Mouse (Mus musculus) kidney, adult 10 weeks (tissue): Measurements from ENCODE around the gene Kdf1. TPM values are rescaled to one million over a fixed set of nuclear protein-coding genes. Genes with fewer than 3 reads are reported as not detected.

Source experiments
- polyA plus RNA-seq: library from polyadenylated mRNA; stranded (reverse); fragments of 350-450 nt; fragmentation: Illumina TruSeq; extraction: RNeasy Lipid Tissue Mini Kit (QIAGEN cat#74804); gene quantifications from one replicate; pipeline ENCODE4 v1.2.3, GENCODE M21; 2014; ENCODE audit warnings: low read depth, low replicate concordance

Gene Kdf1
- polyA plus RNA-seq, result 1.1 TPM

GRCm38 (mm10) chr4:133518601-133519368 is at the start of gene Kdf1:
TSS of gene Kdf1 (plus strand) at chr4:133518963.

DNA sequence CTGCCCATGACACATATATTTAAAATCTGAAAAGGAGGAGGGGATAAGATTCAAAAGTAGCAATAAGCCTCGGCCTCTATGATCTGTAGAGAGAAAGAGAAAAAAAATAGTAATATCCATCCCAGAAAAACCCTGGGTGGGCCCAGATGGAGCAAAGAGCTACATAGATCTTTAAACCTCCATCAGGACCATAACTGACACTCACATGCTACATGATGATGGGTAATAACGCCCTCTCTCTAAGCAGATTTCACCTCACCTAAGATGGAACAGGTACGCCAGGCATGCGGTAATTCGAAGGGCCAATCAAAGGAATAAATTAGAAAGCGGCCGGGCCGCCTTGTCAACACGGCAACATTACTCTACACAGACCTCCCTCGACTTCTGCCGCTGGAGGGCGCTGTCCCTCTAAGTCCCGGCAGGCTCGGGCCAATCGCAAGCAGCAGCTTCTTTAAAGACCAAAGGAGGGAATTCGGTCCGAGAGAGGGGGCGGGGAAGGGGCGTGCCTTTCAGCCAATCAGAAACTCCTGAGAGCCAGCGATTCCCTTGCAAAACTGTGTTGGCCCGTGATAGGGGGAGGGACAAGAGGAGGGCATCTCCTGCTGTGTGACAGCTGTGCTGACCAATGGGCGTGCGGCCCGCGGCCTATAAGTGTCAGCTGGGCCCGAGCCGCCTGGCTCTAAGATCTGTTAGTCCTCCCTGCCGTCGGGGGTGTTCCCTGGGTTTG is 39.1 kb upstream of the Kdf1 start, which contains the start of gene Tent5b:
TSS of gene Tent5b (plus strand) at position 675 of the 727 bp plus-strand sequence.

DNA sequence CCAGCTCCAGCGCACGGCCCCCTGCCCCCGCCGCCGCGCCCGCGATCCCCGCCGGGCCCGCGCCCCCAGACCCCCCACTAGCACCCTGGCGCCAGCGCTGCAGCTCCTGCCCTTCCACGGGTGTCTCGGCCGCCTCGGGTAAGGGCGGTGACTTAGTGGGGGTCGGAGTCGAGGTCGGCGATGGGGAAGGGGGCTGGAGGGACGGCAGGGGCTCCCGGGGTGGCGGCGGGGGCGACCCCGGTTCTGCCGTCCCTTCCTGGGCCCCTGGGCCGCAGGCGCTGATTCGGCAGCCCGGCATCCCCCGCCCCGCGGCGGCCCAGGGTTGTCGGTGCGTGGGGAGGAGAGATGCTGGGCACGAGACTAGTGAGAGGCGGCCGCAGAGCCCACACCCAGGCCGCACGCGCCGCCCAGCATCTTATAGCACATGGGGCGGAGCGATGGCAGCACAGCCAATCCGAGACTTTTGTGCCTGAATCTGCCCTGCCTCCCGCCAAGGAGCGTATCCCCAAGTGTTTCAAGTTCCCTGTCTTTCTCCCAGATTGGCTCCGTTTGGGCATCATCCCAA is 20.5 kb upstream of the Kdf1 start, which contains the start of gene Trnp1:
TSS of gene Trnp1 (minus strand) at position 391 of the 565 bp plus-strand sequence.

DNA sequence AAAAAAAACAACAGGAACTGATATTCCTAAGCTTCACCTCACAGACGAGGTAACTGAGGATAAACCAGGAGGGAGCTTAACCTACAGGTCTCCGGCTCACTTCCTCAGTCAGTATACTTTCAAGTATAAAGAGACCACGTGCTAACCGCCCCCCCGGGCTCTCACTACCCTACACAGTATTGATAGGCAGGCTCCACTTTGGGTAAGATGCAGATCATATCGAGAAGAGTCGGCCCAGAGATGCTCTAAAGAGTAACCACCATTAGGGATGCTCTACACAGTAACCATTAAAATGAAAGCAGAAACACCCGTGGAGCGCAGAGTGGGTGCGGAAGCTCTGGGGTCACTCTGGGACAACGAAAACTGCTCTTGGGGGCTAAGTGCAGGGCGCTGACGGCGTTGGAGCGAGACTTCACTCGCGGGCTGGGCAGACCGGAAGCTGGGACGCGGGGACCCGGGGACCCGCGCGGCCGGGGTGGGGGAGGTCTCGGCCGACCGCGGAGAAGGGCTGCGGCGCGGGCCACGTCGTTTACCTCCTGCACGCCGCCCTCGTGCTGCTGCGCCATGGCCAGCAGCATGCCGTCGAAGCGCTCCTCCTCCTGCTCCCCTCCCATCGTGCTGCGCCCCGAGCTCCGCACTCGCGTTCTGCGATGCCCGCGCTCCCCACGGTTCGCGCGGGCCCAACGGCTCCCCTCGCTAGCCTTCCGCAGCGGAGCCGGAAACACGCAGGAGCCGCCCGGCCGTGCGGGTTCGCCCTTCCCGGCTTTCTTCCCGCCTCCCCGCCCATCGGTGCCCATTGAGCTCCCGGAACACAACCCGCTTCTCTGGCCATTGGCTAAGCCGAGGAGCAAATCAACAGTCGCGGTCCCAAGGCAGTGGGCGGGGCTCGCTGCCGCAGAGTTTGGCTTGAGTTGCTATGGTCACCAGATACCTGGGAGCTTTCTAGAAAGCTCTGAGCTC is 26.8 kb downstream of the Kdf1 start, which contains the start of gene Nudc:
TSS of gene Nudc (minus strand) at position 725 of the 960 bp plus-strand sequence.

GRCm38 (mm10) chr4:133552768-133553447 is 34.1 kb downstream of the Kdf1 start, which contains the start of gene Nr0b2:
TSS of gene Nr0b2 (plus strand) at chr4:133553376.

GRCm38 (mm10) chr4:133574070-133574842 is 55.5 kb downstream of the Kdf1 start, which contains the start of gene Gpatch3:
TSS of gene Gpatch3 (plus strand) at chr4:133574745.

Other genes with a start within 250 kb of the Kdf1 start
- 1.4 TPM for gene Tmem222, start 241.2 kb upstream of the Kdf1 start, polyA plus RNA-seq
- 5.0 TPM for gene Wdtc1, start 165.5 kb upstream of the Kdf1 start, polyA plus RNA-seq
- gene Slc9a1, start 149.3 kb upstream of the Kdf1 start, polyA plus RNA-seq, result 1.2 TPM
- gene Tent5b, start 38.8 kb upstream of the Kdf1 start, polyA plus RNA-seq, result not detected
- not detected for gene Trnp1, start 20.4 kb upstream of the Kdf1 start, polyA plus RNA-seq
- gene Nudc, start 27.0 kb downstream of the Kdf1 start, polyA plus RNA-seq, result 20.4 TPM
- not detected for gene Nr0b2, start 34.4 kb downstream of the Kdf1 start, polyA plus RNA-seq
- gene Gpatch3, start 55.8 kb downstream of the Kdf1 start, polyA plus RNA-seq, result not detected
- gene Gpn2, start 65.4 kb downstream of the Kdf1 start, polyA plus RNA-seq, result 0.57 TPM
- gene Sfn, start 83.2 kb downstream of the Kdf1 start, polyA plus RNA-seq, result not detected
- 1.8 TPM for gene Zdhhc18, start 131.2 kb downstream of the Kdf1 start, polyA plus RNA-seq
- gene Pigv, start 153.7 kb downstream of the Kdf1 start, polyA plus RNA-seq, result 4.7 TPM
- gene Arid1a, start 237.8 kb downstream of the Kdf1 start, polyA plus RNA-seq, result 12.9 TPM